Mouse (Mus musculus): ENCODE results near the gene Ap1ar.

The Ap1ar gene

GRCm38 (mm10) chr3:127841926-127842325 lies 4.6 kb upstream of the Ap1ar start:
- no peak for DNase-seq (ENCODE audit: low read depth, low spot score)

- no peak for DNase-seq (ENCODE audit: low read depth, low spot score)
Observed at GRCm38 (mm10) chr3:127837972-127838644, 785 bp upstream of the Ap1ar start.

GRCm38 (mm10) chr3:127836798-127837153 lies 547 bp downstream of the Ap1ar start:
- DNase-seq (ENCODE audit: low read depth, low spot score) = no peak

GRCm38 (mm10) chr3:127835594-127835993 lies 1.7 kb downstream of the Ap1ar start:
- no peak for DNase-seq (ENCODE audit: low read depth, low spot score)

GRCm38 (mm10) chr3:127834040-127834439 lies 3.3 kb downstream of the Ap1ar start:
- DNase-seq (ENCODE audit: low read depth, low spot score) = no peak

GRCm38 (mm10) chr3:127831079-127831478 lies 6.2 kb downstream of the Ap1ar start:
- no peak for DNase-seq (ENCODE audit: low read depth, low spot score)

GRCm38 (mm10) chr3:127830183-127830582 lies 7.1 kb downstream of the Ap1ar start:
- DNase-seq (ENCODE audit: low read depth, low spot score) = no peak

GRCm38 (mm10) chr3:127827123-127827522 lies 10.2 kb downstream of the Ap1ar start:
- no peak for DNase-seq (ENCODE audit: low read depth, low spot score)

- DNase-seq (ENCODE audit: low read depth, low spot score) = no peak
Observed at GRCm38 (mm10) chr3:127826503-127826902, 10.8 kb downstream of the Ap1ar start.

GRCm38 (mm10) chr3:127823886-127824863 lies 13.1 kb downstream of the Ap1ar start:
- no peak for DNase-seq (ENCODE audit: low read depth, low spot score)

GRCm38 (mm10) chr3:127821209-127821608 lies 16.1 kb downstream of the Ap1ar start:
- DNase-seq (ENCODE audit: low read depth, low spot score) = no peak

GRCm38 (mm10) chr3:127820400-127820799 lies 16.9 kb downstream of the Ap1ar start:
- DNase-seq (ENCODE audit: low read depth, low spot score) = no peak

- no peak for DNase-seq (ENCODE audit: low read depth, low spot score)
Observed at GRCm38 (mm10) chr3:127818694-127819663, 18.3 kb downstream of the Ap1ar start.

- no peak for DNase-seq (ENCODE audit: low read depth, low spot score)
Observed at GRCm38 (mm10) chr3:127817120-127817683, 20.1 kb downstream of the Ap1ar start.

- no peak for DNase-seq (ENCODE audit: low read depth, low spot score)
Observed at GRCm38 (mm10) chr3:127809103-127809502, 28.2 kb downstream of the Ap1ar start.

- DNase-seq (ENCODE audit: low read depth, low spot score) = no peak
Observed at GRCm38 (mm10) chr3:127807846-127808245, 29.5 kb downstream of the Ap1ar start.

GRCm38 (mm10) chr3:127805991-127806390 lies 31.3 kb downstream of the Ap1ar start:
- DNase-seq (ENCODE audit: low read depth, low spot score) = no peak

- no peak for DNase-seq (ENCODE audit: low read depth, low spot score)
Observed at GRCm38 (mm10) chr3:127805071-127805470, 32.3 kb downstream of the Ap1ar start.

- DNase-seq (ENCODE audit: low read depth, low spot score) = no peak
Observed at GRCm38 (mm10) chr3:127804439-127804838, 32.9 kb downstream of the Ap1ar start.

GRCm38 (mm10) chr3:127802814-127803213 lies 34.5 kb downstream of the Ap1ar start:
- DNase-seq (ENCODE audit: low read depth, low spot score) = no peak

- DNase-seq (ENCODE audit: low read depth, low spot score) = no peak
Observed at GRCm38 (mm10) chr3:127801162-127801561, 36.2 kb downstream of the Ap1ar start.

All from WW6 (cell line).